Mouse (Mus musculus): ENCODE results near the gene Zfp365. TPM values are rescaled to one million over a fixed set of nuclear protein-coding genes. Genes with fewer than 3 reads are reported as not detected.
A peak's percentile ranks its signal among the peaks of the same experiment; 100 is the strongest.

The Zfp365 gene
- 0.57 TPM in 1 of 2 replicates, not detected in the other for polyA plus RNA-seq (2011; ENCODE audit: insufficient read depth, insufficient read length, low replicate concordance, missing spikeins)

GRCm38 (mm10) chr10:67912337-67912776 lies at the start of gene Zfp365:
Gene Zfp365, minus strand, starts transcription at chr10:67912662.
- H3K4me3 ChIP-seq (replicated peaks; ENCODE audit: control insufficient read depth, low read depth, low read length) = peak within 1 kb of the TSS; percentile 56
- no peaks in the 10 kb centered on the region; the same call in 1 of the 2 replicates for H3K4me1 ChIP-seq (ENCODE audit: control insufficient read depth, insufficient read depth, low read length)
- WGBS = 4% methylated on average over 43 of the region's 43 CpGs
- TF ChIP-seq CTCF (IDR thresholded peaks at IDR 0.05; ENCODE audit: control insufficient read depth, insufficient read depth, low read length) (no peak), POLR2A (IDR thresholded peaks at IDR 0.05; ENCODE audit: borderline replicate concordance, control insufficient read depth, low read depth, low read length) (no peak)
- no peak within 1 kb of the TSS for H3K27ac ChIP-seq (ENCODE audit: control insufficient read depth, insufficient read depth, low read depth, low read length, poor library complexity)

GRCm38 (mm10) chr10:67959982-67960381 lies 47.5 kb upstream of the Zfp365 start:
- no peak for TF ChIP-seq POLR2A (IDR thresholded peaks at IDR 0.05; ENCODE audit: borderline replicate concordance, control insufficient read depth, low read depth, low read length)
- TF ChIP-seq CTCF (IDR thresholded peaks at IDR 0.05; ENCODE audit: control insufficient read depth, insufficient read depth, low read length) = no peak
- 38% methylated on average over 3 of the region's 3 CpGs for WGBS
- peak overlapping the region; percentile 27; the same call in 1 of the 2 replicates for H3K27ac ChIP-seq (ENCODE audit: control insufficient read depth, insufficient read depth, low read depth, low read length, poor library complexity)
- peak overlapping the region; percentile 16 for H3K4me3 ChIP-seq (replicated peaks; ENCODE audit: control insufficient read depth, low read depth, low read length)
- no peaks in the 10 kb centered on the region for H3K4me1 ChIP-seq (ENCODE audit: control insufficient read depth, insufficient read depth, low read length)

DNA sequence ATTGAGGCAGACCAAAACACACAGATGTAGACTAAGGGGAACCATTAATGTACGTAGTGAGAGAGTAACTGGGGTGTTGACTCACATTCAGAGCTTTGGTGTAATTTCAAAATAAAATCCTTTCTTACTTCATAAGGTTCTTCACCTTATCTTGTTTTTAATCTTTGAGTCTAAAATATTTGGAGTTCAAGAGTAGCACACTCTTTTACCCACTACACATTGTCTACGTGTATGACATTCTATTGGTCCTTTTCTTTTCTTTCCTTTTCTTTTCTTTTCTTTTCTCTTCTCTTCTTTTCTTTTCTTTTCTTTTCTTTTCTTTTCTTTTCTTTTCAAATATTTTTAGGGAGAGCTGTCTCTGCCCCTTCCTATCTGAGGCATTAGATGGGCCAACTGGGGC lies 43.5 kb upstream of the Zfp365 start:
- 85% methylated on average over 2 of the region's 2 CpGs for WGBS
- TF ChIP-seq CTCF (IDR thresholded peaks at IDR 0.05; ENCODE audit: control insufficient read depth, insufficient read depth, low read length) (no peak), POLR2A (IDR thresholded peaks at IDR 0.05; ENCODE audit: borderline replicate concordance, control insufficient read depth, low read depth, low read length) (no peak)
- no peak overlapping the region for H3K4me3 ChIP-seq (replicated peaks; ENCODE audit: control insufficient read depth, low read depth, low read length)
- H3K27ac ChIP-seq (ENCODE audit: control insufficient read depth, insufficient read depth, low read depth, low read length, poor library complexity) = no peak overlapping the region
- H3K4me1 ChIP-seq (ENCODE audit: control insufficient read depth, insufficient read depth, low read length) = no peaks in the 10 kb centered on the region

- no peak for TF ChIP-seq CTCF (IDR thresholded peaks at IDR 0.05; ENCODE audit: control insufficient read depth, insufficient read depth, low read length)
- no peak for TF ChIP-seq POLR2A (IDR thresholded peaks at IDR 0.05; ENCODE audit: borderline replicate concordance, control insufficient read depth, low read depth, low read length)
- no peak overlapping the region for H3K4me3 ChIP-seq (replicated peaks; ENCODE audit: control insufficient read depth, low read depth, low read length)
- no peaks in the 10 kb centered on the region; the same call in 1 of the 2 replicates for H3K4me1 ChIP-seq (ENCODE audit: control insufficient read depth, insufficient read depth, low read length)
- WGBS = 80% methylated on average over 4 of the region's 4 CpGs
- no peak overlapping the region for H3K27ac ChIP-seq (ENCODE audit: control insufficient read depth, insufficient read depth, low read depth, low read length, poor library complexity)
These were observed 39.2 kb upstream of the Zfp365 start for GRCm38 (mm10) chr10:67951690-67952089.

DNA sequence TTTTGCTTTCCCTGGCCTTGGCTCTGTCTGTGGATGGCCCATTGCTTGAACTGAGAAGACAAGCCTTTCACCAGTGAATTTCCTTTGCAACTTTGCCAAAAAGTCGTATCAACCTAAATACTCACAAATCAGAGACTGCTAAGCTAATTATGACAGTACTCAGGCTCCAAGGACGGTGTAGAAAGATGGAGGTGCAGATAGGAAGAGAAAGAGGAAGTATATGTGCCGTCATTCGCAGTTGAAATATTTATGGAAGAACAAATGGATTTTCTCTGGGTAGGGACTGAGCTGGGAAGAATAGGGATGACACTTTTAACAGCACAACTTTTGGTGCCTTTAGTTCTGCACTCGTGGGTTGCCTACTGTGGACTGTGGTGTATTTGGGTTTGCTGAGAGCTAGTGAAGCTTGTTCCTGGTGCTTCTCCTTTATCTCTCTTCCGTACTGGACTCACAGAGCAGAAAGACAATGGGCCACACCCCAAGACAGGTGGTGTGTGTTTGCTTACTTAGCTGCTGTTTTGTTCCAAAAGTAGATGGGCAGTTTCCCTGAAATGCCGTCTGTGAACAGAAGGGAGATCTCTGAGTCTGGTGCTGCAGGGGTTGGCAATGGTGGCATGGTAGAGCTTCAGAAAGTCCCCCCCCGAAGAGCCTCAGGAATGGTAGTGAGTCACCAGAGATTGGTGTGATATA lies 37.7 kb upstream of the Zfp365 start:
- 36% methylated on average over 8 of the region's 8 CpGs for WGBS
- TF ChIP-seq POLR2A (IDR thresholded peaks at IDR 0.05; ENCODE audit: borderline replicate concordance, control insufficient read depth, low read depth, low read length) = no peak
- TF ChIP-seq CTCF (IDR thresholded peaks at IDR 0.05; ENCODE audit: control insufficient read depth, insufficient read depth, low read length) = no peak
- no peaks in the 10 kb centered on the region; the same call in 1 of the 2 replicates for H3K4me1 ChIP-seq (ENCODE audit: control insufficient read depth, insufficient read depth, low read length)
- no peak overlapping the region for H3K27ac ChIP-seq (ENCODE audit: control insufficient read depth, insufficient read depth, low read depth, low read length, poor library complexity)
- no peak overlapping the region for H3K4me3 ChIP-seq (replicated peaks; ENCODE audit: control insufficient read depth, low read depth, low read length)

DNA sequence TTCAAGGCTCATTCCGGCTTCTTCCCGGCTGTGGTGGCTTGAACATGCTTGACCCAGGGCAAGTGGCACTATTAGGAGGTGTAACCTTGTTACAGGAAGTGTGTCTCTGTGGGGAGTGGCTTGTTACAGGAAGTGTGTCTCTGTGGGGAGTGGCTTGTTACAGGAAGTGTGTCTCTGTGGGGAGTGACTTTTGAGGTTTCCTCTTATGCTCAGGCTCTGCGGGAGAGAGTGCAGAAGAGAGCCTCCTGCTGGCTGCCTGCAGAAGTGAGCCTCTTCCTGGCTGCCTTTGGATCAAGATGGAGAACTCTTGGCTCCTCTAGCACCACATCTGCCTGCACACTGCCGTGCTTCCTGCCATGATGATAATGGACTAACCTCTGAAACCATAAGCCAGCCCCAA lies 31.1 kb upstream of the Zfp365 start:
- Histone ChIP-seq H3K4me1 (ENCODE audit: control insufficient read depth, insufficient read depth, low read length) (no peaks in the 10 kb centered on the region), H3K27ac (ENCODE audit: control insufficient read depth, insufficient read depth, low read depth, low read length, poor library complexity) (no peak overlapping the region), H3K4me3 (replicated peaks; ENCODE audit: control insufficient read depth, low read depth, low read length) (no peak overlapping the region)
- WGBS = 65% methylated on average over 4 of the region's 4 CpGs
- TF ChIP-seq POLR2A (IDR thresholded peaks at IDR 0.05; ENCODE audit: borderline replicate concordance, control insufficient read depth, low read depth, low read length) = no peak
- 0 out of 2 replicates have a peak, but pooled peaks have one; percentile 2 for TF ChIP-seq CTCF (IDR thresholded peaks at IDR 0.05; ENCODE audit: control insufficient read depth, insufficient read depth, low read length)

DNA sequence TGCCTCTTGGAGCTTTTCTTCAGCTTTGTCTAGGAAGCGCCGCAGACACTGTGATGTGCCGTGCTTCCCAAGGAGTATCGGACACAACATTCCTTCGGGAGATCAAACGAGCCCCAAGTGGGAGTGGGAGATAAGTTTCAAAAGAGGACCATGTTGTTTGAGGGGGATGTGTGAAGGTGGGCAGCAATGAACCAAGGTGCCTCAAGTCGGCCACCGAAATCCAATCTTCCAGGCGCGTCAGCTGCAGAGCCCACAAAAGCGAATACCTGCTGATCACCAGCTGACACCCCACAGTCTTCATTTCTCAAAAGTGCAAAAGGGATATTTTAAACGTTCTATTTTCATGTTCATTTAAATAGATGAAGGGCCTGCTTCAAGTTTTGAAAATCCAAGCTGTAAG lies 27.1 kb upstream of the Zfp365 start:
- TF ChIP-seq CTCF (IDR thresholded peaks at IDR 0.05; ENCODE audit: control insufficient read depth, insufficient read depth, low read length) (no peak), POLR2A (IDR thresholded peaks at IDR 0.05; ENCODE audit: borderline replicate concordance, control insufficient read depth, low read depth, low read length) (no peak)
- WGBS = 82% methylated on average over 12 of the region's 12 CpGs
- Histone ChIP-seq H3K27ac (ENCODE audit: control insufficient read depth, insufficient read depth, low read depth, low read length, poor library complexity) (no peak overlapping the region), H3K4me3 (replicated peaks; ENCODE audit: control insufficient read depth, low read depth, low read length) (no peak overlapping the region), H3K4me1 (ENCODE audit: control insufficient read depth, insufficient read depth, low read length) (no peaks in the 10 kb centered on the region)

DNA sequence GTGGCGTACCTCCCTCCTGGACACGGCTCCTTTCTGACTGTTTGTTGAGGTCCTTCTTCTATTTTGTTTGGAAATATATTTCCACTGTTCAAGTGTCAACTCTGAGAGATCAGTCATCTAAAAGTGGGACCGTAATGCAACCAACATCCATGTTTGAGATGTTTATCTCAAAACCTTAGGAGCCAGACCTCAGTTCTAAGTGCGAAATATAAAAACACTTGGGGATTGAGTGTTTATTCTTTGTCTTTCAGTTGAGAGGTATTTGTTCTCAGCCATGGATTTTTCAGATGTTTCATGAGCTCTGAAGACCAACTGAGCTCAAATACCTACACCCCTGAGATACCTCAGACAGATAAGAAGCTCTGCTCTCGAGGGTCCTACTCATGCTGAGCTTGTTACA lies 25.3 kb upstream of the Zfp365 start:
- Histone ChIP-seq H3K4me3 (replicated peaks; ENCODE audit: control insufficient read depth, low read depth, low read length) (no peak overlapping the region), H3K4me1 (ENCODE audit: control insufficient read depth, insufficient read depth, low read length) (no peaks in the 10 kb centered on the region), H3K27ac (ENCODE audit: control insufficient read depth, insufficient read depth, low read depth, low read length, poor library complexity) (no peak overlapping the region)
- TF ChIP-seq POLR2A (IDR thresholded peaks at IDR 0.05; ENCODE audit: borderline replicate concordance, control insufficient read depth, low read depth, low read length) (no peak), CTCF (IDR thresholded peaks at IDR 0.05; ENCODE audit: control insufficient read depth, insufficient read depth, low read length) (no peak)
- 83% methylated on average over 5 of the region's 5 CpGs for WGBS

All from bone marrow, adult 2 months (tissue).